ENCODE assay signal across 21 mouse cellular contexts in genomic region chr17:79310465-79310864, GRCm38 (mm10). TPM values are rescaled to one million over a fixed set of nuclear protein-coding genes. Genes with fewer than 3 reads are reported as not detected.
DNase-seq lines count a peak whose midpoint lies in the region; TF ChIP-seq lines count a peak whose summit lies in the region.
"Had no signal": no experiment of that assay in that cellular context is flagged by ENCODE, and none has a peak within 500 bp of the region (broad histone marks: within the 10 kb centered on the region; RNA-seq: fewer than 3 reads in every experiment).

No protein-coding gene starts in this region.

- no peaks in the 10 kb centered on the region for H3K79me2 ChIP-seq in CH12.LX (replicated peaks; ENCODE audit: control insufficient read depth, extremely low read depth, insufficient read depth, poor library complexity, severe bottlenecking)
- no peaks in the 10 kb centered on the region for H3K79me2 ChIP-seq in MEL (ENCODE audit: control insufficient read depth, insufficient read depth, low read length, poor library complexity)

- H3K4me3 ChIP-seq in CH12.LX (replicated peaks in 1 of 3; ENCODE audit: low read depth in 2 of 3, low read length in 2 of 3, poor library complexity in 1 of 3) (no peak overlapping the region), ES-E14 (ENCODE audit: insufficient read depth in 1 of 2, low read depth in 1 of 2, low read length in 2 of 2, poor library complexity in 1 of 2, severe bottlenecking in 1 of 2) (no peak overlapping the region), MEL (ENCODE audit: control insufficient read depth in 1 of 2, insufficient read depth in 1 of 2, low read depth in 2 of 2, low read length in 2 of 2) (no peak overlapping the region)

- no peaks in the 10 kb centered on the region for H3K9me3 ChIP-seq in CH12.LX (replicated peaks; ENCODE audit: low read length)
- H3K9me3 ChIP-seq in ES-E14 (ENCODE audit: control insufficient read depth, insufficient read depth, low read depth, low read length): no peaks in the 10 kb centered on the region
- no peaks in the 10 kb centered on the region for H3K9me3 ChIP-seq in MEL (replicated peaks; ENCODE audit: insufficient read depth, low read length)

- no peak overlapping the region for H3K4me2 ChIP-seq in CH12.LX (ENCODE audit: insufficient read depth, low read depth, poor library complexity, severe bottlenecking)

- TF ChIP-seq RAD21 in CH12.LX (IDR thresholded peaks at IDR 0.05; ENCODE audit: low read depth, low read length): no peak
- TF ChIP-seq RAD21 in MEL (IDR thresholded peaks at IDR 0.05; ENCODE audit: low read depth, low read length): no peak

- in situ Hi-C loops in CH12.LX (cut with MboI; ENCODE audit: low pct_ligation_motif_present, low pct_unique_long_range_greater_than_20kb, low sequenced_read_pairs) (no loop called here), ES-E14 (cut with MboI; ENCODE audit: low sequenced_read_pairs in 2 of 2, unreplicated experiment in 2 of 2) (no loop called here)

- H3K27ac ChIP-seq in CH12.LX (ENCODE audit: insufficient read depth, low read depth): no peak overlapping the region
- H3K27ac ChIP-seq in ES-E14 (ENCODE audit: insufficient read depth, low read depth, low read length, poor library complexity, severe bottlenecking): no peak overlapping the region
- no peak overlapping the region for H3K27ac ChIP-seq in MEL (ENCODE audit: control insufficient read depth, low read depth, low read length)

- no peak for TF ChIP-seq EP300 in CH12.LX (IDR thresholded peaks at IDR 0.05; ENCODE audit: low read length)
- no peak for TF ChIP-seq EP300 in MEL (IDR thresholded peaks at IDR 0.05; ENCODE audit: low read depth in 1 of 2, low read length in 2 of 2)

- H3K27me3 ChIP-seq in CH12.LX (replicated peaks) (no peaks in the 10 kb centered on the region), MEL (ENCODE audit: control insufficient read depth in 1 of 2, insufficient read depth in 2 of 2, low read length in 2 of 2) (no peaks in the 10 kb centered on the region)
- H3K27me3 ChIP-seq: Patski had no signal

- DNase-seq in CH12.LX (ENCODE audit: extremely low read depth): no peak
- no peak for DNase-seq in ES-E14 (ENCODE audit: low read depth, low spot score)
- no peak for DNase-seq in MEL (ENCODE audit: low read depth, low spot score)
- no peak for DNase-seq in heart, postnatal 4 days
- DNase-seq in left cerebral cortex, adult 9 months (ENCODE audit: low spot score in 2 of 2): no peak
- no peak for DNase-seq in thymus, postnatal 36 days
- DNase-seq: adrenal gland, adult 2 months; adrenal gland, adult 8-10 months; adrenal gland, postnatal 10 days; adrenal gland, postnatal 14 days; adrenal gland, postnatal 25 days; adrenal gland, postnatal 36 days; B cell, adult 2 months; cerebellum, adult 11 months; cerebellum, adult 11-12 months; cerebellum, adult 18-20 months; cerebellum, adult 2 months; cerebellum, adult 8-10 months; cerebellum, adult 9-10 months had no signal

- dilution Hi-C loops in CH12.LX (cut with MboI; ENCODE audit: extremely low pct_ligation_motif_present, extremely low pct_unique_long_range_greater_than_20kb, low sequenced_read_pairs): no loop called here

- no peak for TF ChIP-seq CTCF in CH12.LX (conservative IDR thresholded peaks at IDR 0.05 in 1 of 2, IDR thresholded peaks at IDR 0.05 in 1 of 2; ENCODE audit: low read depth in 2 of 2, low read length in 2 of 2)
- TF ChIP-seq CTCF in MEL (IDR thresholded peaks at IDR 0.05 in 2 of 3, conservative IDR thresholded peaks at IDR 0.05 in 1 of 3; ENCODE audit: control insufficient read depth in 1 of 3, insufficient read depth in 1 of 3, low read depth in 2 of 3, low read length in 3 of 3, poor library complexity in 1 of 3, severe bottlenecking in 1 of 3): no peak

- H3K4me1 ChIP-seq in CH12.LX (ENCODE audit: control insufficient read depth in 1 of 2, insufficient read depth in 2 of 2) (no peaks in the 10 kb centered on the region; a peak in 1 of 4 replicates), ES-E14 (ENCODE audit: control insufficient read depth in 2 of 2, insufficient read depth in 2 of 2, low read length in 2 of 2, poor library complexity in 1 of 2) (no peaks in the 10 kb centered on the region), MEL (ENCODE audit: control insufficient read depth in 1 of 2, insufficient read depth in 2 of 2, low read length in 2 of 2) (no peaks in the 10 kb centered on the region)

- H3K36me3 ChIP-seq in CH12.LX (replicated peaks in 1 of 2; ENCODE audit: control insufficient read depth in 1 of 2, insufficient read depth in 1 of 2, low read length in 1 of 2) (no peaks in the 10 kb centered on the region), ES-E14 (ENCODE audit: control insufficient read depth, insufficient read depth, low read length, poor library complexity, severe bottlenecking) (no peaks in the 10 kb centered on the region), MEL (ENCODE audit: control insufficient read depth in 1 of 2, insufficient read depth in 2 of 2, low read length in 2 of 2) (no peaks in the 10 kb centered on the region)
- H3K36me3 ChIP-seq: G1E had no signal

- TF ChIP-seq POLR2A in CH12.LX (IDR thresholded peaks at IDR 0.05; ENCODE audit: low read depth, low read length) (no peak), MEL (IDR thresholded peaks at IDR 0.05; ENCODE audit: control insufficient read depth in 1 of 2, insufficient read depth in 1 of 2, low read depth in 1 of 2, low read length in 2 of 2, poor library complexity in 1 of 2) (no peak)

- H3K9ac ChIP-seq in CH12.LX (ENCODE audit: insufficient read depth, low read depth): no peak overlapping the region
- no peak overlapping the region for H3K9ac ChIP-seq in ES-E14 (ENCODE audit: insufficient read depth, low read depth, low read length, poor library complexity, severe bottlenecking)
- H3K9ac ChIP-seq in MEL (ENCODE audit: control insufficient read depth, low read depth, low read length, poor library complexity, severe bottlenecking): no peak overlapping the region

TF ChIP-seq in CH12.LX, 34 proteins besides CTCF, POLR2A, EP300 and RAD21:
- no peak for TF ChIP-seq ZKSCAN1 (IDR thresholded peaks at IDR 0.05; ENCODE audit: borderline replicate concordance, low read depth, low read length)
- no peak for TF ChIP-seq SIN3A (IDR thresholded peaks at IDR 0.05; ENCODE audit: low read length)
- TF ChIP-seq GABPA (IDR thresholded peaks at IDR 0.05; ENCODE audit: insufficient replicate concordance, low read depth, low read length): no peak
- no peak for TF ChIP-seq UBTF (IDR thresholded peaks at IDR 0.05; ENCODE audit: low read depth, low read length)
- TF ChIP-seq MAFK (IDR thresholded peaks at IDR 0.05; ENCODE audit: insufficient replicate concordance, low read length): peak; percentile 67; the same call in 1 of the 2 replicates

TF ChIP-seq in ES-E14, 5 proteins besides CTCF, POLR2A, EP300 and RAD21:
- TF ChIP-seq ZC3H11A (IDR thresholded peaks at IDR 0.05; ENCODE audit: borderline replicate concordance, low read depth, low read length): no peak
- TF ChIP-seq HCFC1 (IDR thresholded peaks at IDR 0.05; ENCODE audit: borderline replicate concordance, insufficient read depth, low read length): no peak
- peak; percentile 71; the same call in 1 of the 2 replicates for TF ChIP-seq MAFK (IDR thresholded peaks at IDR 0.05; ENCODE audit: insufficient read depth, low read depth, low read length)
- TF ChIP-seq CHD2 (IDR thresholded peaks at IDR 0.05; ENCODE audit: low read depth, low read length): no peak

TF ChIP-seq in MEL, 35 proteins besides CTCF, POLR2A, EP300 and RAD21:
- no peak for TF ChIP-seq MAX (IDR thresholded peaks at IDR 0.05; ENCODE audit: low read length)
- 0 out of 2 replicates have a peak, but pooled peaks have one; percentile 9 for TF ChIP-seq MAFK (IDR thresholded peaks at IDR 0.05; ENCODE audit: borderline replicate concordance, low read depth, low read length)
- no peak for TF ChIP-seq CHD2 (IDR thresholded peaks at IDR 0.05; ENCODE audit: low read length)
- TF ChIP-seq HCFC1 (IDR thresholded peaks at IDR 0.05; ENCODE audit: low read depth, low read length): no peak
- TF ChIP-seq ZNF384 (IDR thresholded peaks at IDR 0.05; ENCODE audit: low read depth, low read length): no peak

RNA-seq across cellular contexts. Expression of gene Cdc42ep3, which starts 44.4 kb away (rescaled TPM):
- 3.9 and 5.5 TPM in 2 replicates for total RNA-seq in CH12.LX (2012; rRNA removed)
- total RNA-seq in CH12.LX (2014; rRNA removed): 25.6 and 30.8 TPM in 2 replicates
- polyA plus RNA-seq in CH12.LX (2012; ENCODE audit: insufficient read length, low read depth): 7.6 and 8.2 TPM in 2 replicates
- total RNA-seq in ES-E14 (2012; rRNA removed): 7.2 and 13.7 TPM in 2 replicates
- 4.2 and 4.6 TPM in 2 replicates for total RNA-seq in MEL (2012; rRNA removed)
- 1 to 10 TPM in 1 of 2 experiments, not detected in 1; 8.4 TPM for polyA plus RNA-seq in MEL (2012; ENCODE audit: insufficient read depth in 1 of 2, insufficient read length in 2 of 2, low read depth in 1 of 2, low replicate concordance in 2 of 2, missing spikeins in 1 of 2)
- 10 to 100 TPM; 46.1 to 47.5 TPM for total RNA-seq in heart, postnatal 4 days (2021)
- polyA plus RNA-seq: G1E had no signal

Comparison
In these comparisons a context has a peak if more than half of its experiments do, and no peak if none do; other contexts are left out.
1. Of the 35 proteins assayed by ChIP-seq in both MEL and CH12.LX: peak only in MEL: none; only in CH12.LX: none; in both: MAFK; in neither: 34.